In the genomic region with DNA sequence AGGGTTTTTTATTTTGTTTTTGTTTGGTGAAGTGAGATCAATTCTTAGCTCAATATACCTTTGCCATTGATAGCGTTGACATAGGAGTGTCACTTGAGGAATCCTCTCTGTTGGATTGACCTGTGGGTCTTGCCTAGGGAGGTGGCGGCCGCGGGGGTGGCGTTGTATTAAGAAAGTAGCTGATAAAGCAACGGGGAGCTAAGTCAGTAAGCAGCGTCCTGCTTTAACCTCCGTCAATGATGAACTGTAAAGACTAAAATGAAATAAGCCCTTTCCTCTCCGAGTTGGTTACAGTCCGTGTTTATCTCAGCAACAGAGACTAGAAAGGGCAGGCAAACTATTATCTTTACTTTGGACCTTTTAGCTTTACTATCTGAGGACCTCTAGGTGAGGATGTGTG, we compare ENCODE assay signal across 8 mouse cellular contexts. TPM values are rescaled to one million over a fixed set of nuclear protein-coding genes. Genes with fewer than 3 reads are reported as not detected.
DNase-seq lines count a peak whose midpoint lies in the region; TF ChIP-seq lines count a peak whose summit lies in the region.

No protein-coding gene starts in this region.

- 10% methylated on average over 10 of the region's 10 CpGs for WGBS in hindbrain, embryonic 10.5 days
- 6% methylated on average over 10 of the region's 10 CpGs for WGBS in small intestine, adult 2 months

- H3K36me3 ChIP-seq in C2C12 (ENCODE audit: control insufficient read depth, insufficient read depth) = no peaks in the 10 kb centered on the region
- no peaks in the 10 kb centered on the region for H3K36me3 ChIP-seq in hindbrain, embryonic 10.5 days
- no peaks in the 10 kb centered on the region for H3K36me3 ChIP-seq in small intestine, adult 2 months (ENCODE audit: control insufficient read depth, insufficient read depth, low read length)

- no peak overlapping the region for H3K27ac ChIP-seq in cortical plate, adult 2 months (ENCODE audit: insufficient read depth, low read length)
- H3K27ac ChIP-seq in hindbrain, embryonic 10.5 days = peak overlapping the region; percentile 89
- H3K27ac ChIP-seq in small intestine, adult 2 months (ENCODE audit: insufficient read depth, low read depth, low read length) = no peak overlapping the region

- H3K27me3 ChIP-seq in C2C12 (ENCODE audit: control insufficient read depth, insufficient read depth, insufficient read length) = no peaks in the 10 kb centered on the region
- H3K27me3 ChIP-seq in hindbrain, embryonic 10.5 days (ENCODE audit: insufficient read depth, poor library complexity, severe bottlenecking) = no peaks in the 10 kb centered on the region
- no peaks in the 10 kb centered on the region for H3K27me3 ChIP-seq in small intestine, adult 2 months (ENCODE audit: control insufficient read depth, insufficient read depth, low read length)

- H3K79me3 ChIP-seq in C2C12 (ENCODE audit: low read depth) = peaks cover 5% of the 10 kb centered on the region

- H3K9me3 ChIP-seq in hindbrain, embryonic 10.5 days = no peaks in the 10 kb centered on the region

- TF ChIP-seq POLR2A in cortical plate, adult 2 months (IDR thresholded peaks at IDR 0.05; ENCODE audit: extremely low read depth, insufficient read depth, low read length) = no peak
- no peak for TF ChIP-seq POLR2A in small intestine, adult 2 months (IDR thresholded peaks at IDR 0.05; ENCODE audit: low read depth, low read length)

- peaks cover 6% of the 10 kb centered on the region for H3K4me1 ChIP-seq in cortical plate, adult 2 months (ENCODE audit: control insufficient read depth, insufficient read depth, low read length)
- H3K4me1 ChIP-seq in hindbrain, embryonic 10.5 days (replicated peaks) = peaks cover 20% of the 10 kb centered on the region
- H3K4me1 ChIP-seq in small intestine, adult 2 months (ENCODE audit: control insufficient read depth, insufficient read depth, insufficient read length, low read length) = peaks cover 11% of the 10 kb centered on the region

- TF ChIP-seq CTCF in C2C12 (IDR thresholded peaks at IDR 0.05; ENCODE audit: control insufficient read depth, insufficient read depth, insufficient read length) = no peak
- TF ChIP-seq CTCF in cortical plate, adult 2 months (IDR thresholded peaks at IDR 0.05; ENCODE audit: extremely low read depth, insufficient read depth, low read length) = no peak
- no peak for TF ChIP-seq CTCF in small intestine, adult 2 months (IDR thresholded peaks at IDR 0.05; ENCODE audit: extremely low read depth, insufficient read length, insufficient replicate concordance, low read depth, low read length)

- no peak overlapping the region for H3ac ChIP-seq in C2C12 (ENCODE audit: control insufficient read depth, insufficient read length, low read depth)

- DNase-seq in adrenal gland, adult 2 months = peak; percentile 28
- no peak for DNase-seq in adrenal gland, adult 8-10 months
- DNase-seq in hindbrain, embryonic 10.5 days (ENCODE audit: low spot score) = no peak
- peak; percentile 64 for DNase-seq in liver
- no peak for DNase-seq in yolk sac, embryonic 10.5 days (ENCODE audit: low spot score)

- peak overlapping the region; percentile 89 for H3K4me3 ChIP-seq in C2C12 (ENCODE audit: insufficient read depth, poor library complexity, severe bottlenecking)
- peak overlapping the region; percentile 89 for H3K4me3 ChIP-seq in cortical plate, adult 2 months (ENCODE audit: insufficient read depth, low read length)
- peak overlapping the region; percentile 89 for H3K4me3 ChIP-seq in hindbrain, embryonic 10.5 days
- H3K4me3 ChIP-seq in small intestine, adult 2 months (ENCODE audit: low read depth, low read length) = peak overlapping the region; percentile 37; the same call in 1 of the 2 replicates

- H3K79me2 ChIP-seq in C2C12 (ENCODE audit: control insufficient read depth, insufficient read depth) = no peaks in the 10 kb centered on the region

TF ChIP-seq in C2C12, 6 proteins besides CTCF, POLR2A, EP300 and RAD21:
- no peak for TF ChIP-seq USF1 (IDR thresholded peaks at IDR 0.05; ENCODE audit: low read depth)
- TF ChIP-seq MYOD1 (IDR thresholded peaks at IDR 0.05; ENCODE audit: control insufficient read depth, insufficient read length, low read depth) = no peak
- no peak for TF ChIP-seq FOSL1 (IDR thresholded peaks at IDR 0.05; ENCODE audit: insufficient read depth, low read length, poor library complexity, severe bottlenecking)
- no peak for TF ChIP-seq MYOG (IDR thresholded peaks at IDR 0.05; ENCODE audit: control insufficient read depth, extremely low read depth, insufficient read length)
- TF ChIP-seq CEBPB (IDR thresholded peaks at IDR 0.05; ENCODE audit: low read depth) = no peak
- no peak for TF ChIP-seq MAX (IDR thresholded peaks at IDR 0.05)
TF ChIP-seq in C2C12: peak in this region for 0.

RNA-seq across cellular contexts. Expression of gene Rbl2, which starts 0.5 kb away (rescaled TPM):
- total RNA-seq in adrenal gland, adult 2 months (2021) = 10 to 100 TPM; 41.8 to 51.9 TPM
- 19.2 and 21.7 TPM in 2 replicates for polyA plus RNA-seq in adrenal gland, adult 2 months (2012; rRNA removed)
- total RNA-seq in adrenal gland, adult 8-10 months (2022) = 10 to 100 TPM; 45.4 to 58.2 (median 54.8) TPM
- polyA plus RNA-seq in C2C12 (2012; fragmentation: generic; extraction: Trizol) = 4.7 TPM
- polyA plus RNA-seq in cortical plate, adult 2 months (2012; rRNA removed) = 36.3 and 40.1 TPM in 2 replicates
- 8.6 and 11.1 TPM in 2 replicates for polyA plus RNA-seq in hindbrain, embryonic 10.5 days (2016; fragmentation: Nextera tagmentation; extraction: Ambion mirVana)
- 5.4 and 10.3 TPM in 2 replicates for polyA plus RNA-seq in small intestine, adult 2 months (2012; rRNA removed)

Comparison
In these comparisons a context has a peak if more than half of its experiments do, and no peak if none do; other contexts are left out.
1. DNase-seq: peak in adrenal gland, adult 2 months (single experiment) and liver (single experiment); none in adrenal gland, adult 8-10 months (single experiment), hindbrain, embryonic 10.5 days (single experiment) and yolk sac, embryonic 10.5 days (single experiment).
2. H3K4me3 ChIP-seq: peak in every context shown above with its lines; median percentile 89 in C2C12; 89 in cortical plate, adult 2 months; 89 in hindbrain, embryonic 10.5 days; 37 in small intestine, adult 2 months.